Mouse (Mus musculus) gonadal fat pad, adult 2 months (tissue): ENCODE measurements around the gene Scamp2. TPM values are rescaled to one million over a fixed set of nuclear protein-coding genes. Genes with fewer than 3 reads are reported as not detected.

Experiments
- DNase-seq: peaks from one replicate; pipeline ENCODE4 v3.0.0-alpha.2; 2012; ENCODE audit warnings: low read depth
- polyA plus RNA-seq: library from polyadenylated mRNA; depleted of rRNA; stranded (reverse); fragments of >200 nt; gene quantifications from 2 replicates; pipeline ENCODE4 v1.2.3, GENCODE M21; 2012; rRNA removed

Gene Scamp2
- polyA plus RNA-seq, 1 experiment, result 109 TPM

DNA sequence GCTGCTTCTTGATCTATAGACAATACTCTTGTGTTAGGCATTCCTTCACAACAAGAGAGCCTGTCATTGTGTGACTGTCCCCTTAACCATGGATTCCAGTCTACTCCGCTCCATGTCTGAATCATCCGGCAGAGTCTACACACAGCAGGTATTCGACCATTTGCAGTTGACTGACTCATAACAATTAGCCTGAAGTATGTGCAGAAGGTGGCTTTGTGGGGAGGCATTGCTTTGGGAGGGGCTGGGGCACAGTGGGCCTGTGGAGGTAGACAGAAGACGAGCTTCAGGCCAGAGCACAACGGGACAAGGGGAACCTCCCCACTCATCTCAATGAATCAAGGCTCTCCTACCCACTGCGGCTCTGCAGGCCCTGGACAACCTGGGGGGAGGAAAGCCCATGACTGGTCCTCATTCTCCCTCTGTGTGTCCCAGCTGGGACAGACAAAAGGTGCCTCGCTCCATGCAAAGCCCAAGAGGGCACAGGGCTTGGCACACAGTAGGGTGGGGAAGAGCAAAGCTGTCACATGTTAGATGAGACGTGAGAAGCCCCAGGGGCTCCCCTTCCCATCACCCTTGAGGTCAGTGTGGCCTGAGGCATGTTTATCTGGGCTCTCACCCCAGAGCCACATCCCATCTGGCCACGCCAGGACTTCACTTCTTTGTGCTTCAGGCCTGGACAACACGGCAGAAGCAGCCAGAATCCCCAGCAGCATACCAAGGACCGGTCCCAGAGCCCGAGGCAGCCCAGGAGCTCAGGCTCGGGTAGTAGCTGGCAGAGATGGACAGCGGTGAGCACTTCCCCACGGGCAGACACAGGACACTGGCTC is 65.1 kb downstream of the Scamp2 start:
- no peak for DNase-seq

- DNase-seq, result no peak
Observed at GRCm38 (mm10) chr9:57627191-57627590, 66.4 kb downstream of the Scamp2 start.

- DNase-seq, result no peak
Observed at GRCm38 (mm10) chr9:57627892-57628291, 67.1 kb downstream of the Scamp2 start.

DNA sequence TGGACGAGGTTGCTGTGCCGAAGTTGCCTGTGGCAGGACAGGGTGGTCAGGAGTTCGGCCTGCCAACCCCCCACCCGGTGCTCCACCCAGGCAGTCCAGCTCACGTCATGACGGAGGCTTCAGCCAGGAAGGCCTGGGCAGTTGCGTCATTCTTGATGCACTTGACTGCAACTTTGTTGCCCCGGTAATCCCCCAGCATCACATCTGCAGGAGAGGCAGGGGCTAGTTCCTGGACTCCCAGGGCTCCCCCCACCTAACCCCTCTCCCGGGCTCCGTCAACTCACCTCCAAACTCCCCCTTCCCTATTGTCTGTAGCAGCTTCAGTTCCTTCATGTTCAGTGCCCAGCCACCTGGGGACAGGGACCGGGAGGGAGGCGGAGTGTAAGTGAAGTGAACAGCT is 68.0 kb downstream of the Scamp2 start:
- no peak for DNase-seq

GRCm38 (mm10) chr9:57629118-57629874 is 68.6 kb downstream of the Scamp2 start:
- DNase-seq, result no peak

- DNase-seq, result no peak
Observed at GRCm38 (mm10) chr9:57633481-57634024, 72.8 kb downstream of the Scamp2 start.

DNA sequence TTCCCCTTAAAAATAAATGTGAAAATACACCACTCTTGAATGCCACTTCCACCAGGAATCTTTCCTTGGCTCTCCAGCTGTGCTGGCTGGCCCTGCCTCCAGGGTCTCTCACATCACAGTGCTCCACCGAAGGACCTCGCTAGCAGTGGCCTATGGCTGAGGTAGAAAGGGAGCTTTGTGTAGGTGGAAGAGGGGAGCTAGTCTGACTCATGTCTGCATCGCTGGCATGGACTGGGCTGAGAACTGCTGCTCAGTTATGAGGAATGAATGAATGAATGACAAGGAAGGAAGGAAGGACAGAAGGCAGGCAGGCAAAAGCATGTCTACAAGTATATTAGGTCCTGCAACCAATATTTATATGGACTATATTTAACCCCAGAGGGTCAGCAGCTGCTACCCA is 76.5 kb downstream of the Scamp2 start:
- DNase-seq, result no peak

- no peak for DNase-seq
Observed at GRCm38 (mm10) chr9:57637741-57638322, 77.1 kb downstream of the Scamp2 start.

Other genes with a start within 250 kb of the Scamp2 start
- 51.6 and 57.3 TPM in 2 replicates for gene Ppcdc, start 120.8 kb upstream of the Scamp2 start, polyA plus RNA-seq
- gene Scamp5, start 92.9 kb upstream of the Scamp2 start, polyA plus RNA-seq, result 41.8 and 50.0 TPM in 2 replicates
- gene Rpp25, start 56.9 kb upstream of the Scamp2 start, polyA plus RNA-seq, result 0.74 and 0.93 TPM in 2 replicates
- 202 and 206 TPM in 2 replicates for gene Cox5a, start 39.7 kb upstream of the Scamp2 start, polyA plus RNA-seq
- 9.1 and 12.1 TPM in 2 replicates for gene Fam219b, start 23.4 kb upstream of the Scamp2 start, polyA plus RNA-seq
- gene Mpi, start 8.2 kb upstream of the Scamp2 start, polyA plus RNA-seq, result 61.7 and 76.0 TPM in 2 replicates
- 46.2 and 47.9 TPM in 2 replicates for gene Ulk3, start 28.5 kb downstream of the Scamp2 start, polyA plus RNA-seq
- gene Cplx3, start 45.3 kb downstream of the Scamp2 start, polyA plus RNA-seq, result not detected in 2 replicates
- gene Lman1l, start 59.8 kb downstream of the Scamp2 start, polyA plus RNA-seq, result not detected in 2 replicates
- gene Csk, start 92.7 kb downstream of the Scamp2 start, polyA plus RNA-seq, result 41.3 and 58.2 TPM in 2 replicates
- 0.08 and 0.67 TPM in 2 replicates for gene Cyp1a2, start 122.8 kb downstream of the Scamp2 start, polyA plus RNA-seq
- 1.3 TPM in 2 replicates for gene Cyp1a1, start 127.0 kb downstream of the Scamp2 start, polyA plus RNA-seq
- gene Edc3, start 147.6 kb downstream of the Scamp2 start, polyA plus RNA-seq, result 11.7 and 14.0 TPM in 2 replicates
- gene Clk3, start 204.9 kb downstream of the Scamp2 start, polyA plus RNA-seq, result 92.6 and 97.5 TPM in 2 replicates